Mouse (Mus musculus): Measurements from ENCODE around the gene Cnpy1. TPM values are rescaled to one million over a fixed set of nuclear protein-coding genes. Genes with fewer than 3 reads are reported as not detected.

Cnpy1 gene
- polyA plus RNA-seq, 1 experiment from 2014 or later: 0.39 TPM

DNA sequence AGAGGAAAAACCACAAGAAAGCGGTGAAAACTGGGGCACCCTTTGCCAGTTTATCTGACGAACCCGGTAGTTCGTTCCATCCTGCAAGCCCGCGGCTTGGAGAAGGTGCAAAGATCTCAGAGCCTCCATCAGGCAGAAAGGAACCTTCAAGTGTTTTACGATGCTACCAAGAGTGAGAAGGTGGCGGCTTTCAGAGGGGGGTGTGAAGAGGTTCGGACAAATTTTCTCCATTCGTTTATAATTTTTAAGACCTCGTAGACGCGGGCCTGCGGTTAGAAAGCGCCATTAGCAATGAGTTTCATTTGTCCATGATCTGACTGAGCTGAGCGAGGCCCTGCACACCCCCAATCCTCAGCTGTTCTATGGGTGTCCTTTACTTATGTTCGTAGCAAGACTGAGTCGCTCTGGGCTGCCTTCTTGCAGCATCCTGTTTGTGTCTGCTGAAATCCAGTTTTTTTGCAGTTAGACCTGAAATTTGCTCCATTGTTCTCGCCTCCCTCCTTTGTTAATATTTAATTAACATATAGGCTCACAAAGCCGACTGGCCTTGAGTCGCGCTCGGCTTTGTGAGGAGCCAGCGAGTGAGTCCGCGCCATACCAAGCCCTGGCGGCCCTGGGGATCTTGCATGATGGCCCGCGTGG lies 77.9 kb downstream of the Cnpy1 start:
- Histone ChIP-seq H3K27ac (no peak overlapping the region), H3K36me3 (no peaks in the 10 kb centered on the region), H3K27me3 (replicated peaks) (peaks cover 90% of the 10 kb centered on the region), H3K4me2 (peak overlapping the region; percentile 26; the same call in 1 of the 2 replicates), H3K4me3 (replicated peaks) (no peak overlapping the region), H3K9ac (no peak overlapping the region), H3K4me1 (peaks cover 24% of the 10 kb centered on the region), H3K9me3 (no peaks in the 10 kb centered on the region)
- 1% methylated on average over 29 of the region's 29 CpGs for whole genome bisulfite sequencing
- ATAC-seq (ENCODE audit: insufficient read depth, low FRiP score, low read depth): no peak

GRCm38 (mm10) chr5:28166256-28167231 lies 79.1 kb downstream of the Cnpy1 start:
- WGBS: under 1% methylated on average over 108 of the region's 111 CpGs
- peak overlapping the region; percentile 99 for H3K4me2 ChIP-seq
- H3K4me1 ChIP-seq: peaks cover 24% of the 10 kb centered on the region
- H3K27me3 ChIP-seq (replicated peaks): peaks cover 90% of the 10 kb centered on the region
- peak overlapping the region; percentile 45 for H3K4me3 ChIP-seq (replicated peaks)
- ATAC-seq (ENCODE audit: insufficient read depth, low FRiP score, low read depth): no peak; the same call in 1 of the 2 replicates
- H3K9me3 ChIP-seq: no peaks in the 10 kb centered on the region
- no peaks in the 10 kb centered on the region for H3K36me3 ChIP-seq
- H3K27ac ChIP-seq: no peak overlapping the region
- H3K9ac ChIP-seq: no peak overlapping the region

- Histone ChIP-seq H3K27ac (no peak within 1 kb of the TSS), H3K27me3 (replicated peaks) (peaks cover 91% of the 10 kb centered on the region), H3K9ac (no peak within 1 kb of the TSS), H3K9me3 (no peaks in the 10 kb centered on the region), H3K36me3 (no peaks in the 10 kb centered on the region), H3K4me3 (replicated peaks) (peak within 1 kb of the TSS; percentile 45), H3K4me1 (peaks cover 24% of the 10 kb centered on the region), H3K4me2 (peak within 1 kb of the TSS; percentile 99)
- peak; percentile 44 for ATAC-seq (ENCODE audit: insufficient read depth, low FRiP score, low read depth)
- under 1% methylated on average over 112 of the region's 113 CpGs for WGBS
Measured at GRCm38 (mm10) chr5:28165358-28166255, 80.0 kb downstream of the Cnpy1 start, which contains the start of gene En2. En2 (plus strand) TSS chr5:28165694.

DNA sequence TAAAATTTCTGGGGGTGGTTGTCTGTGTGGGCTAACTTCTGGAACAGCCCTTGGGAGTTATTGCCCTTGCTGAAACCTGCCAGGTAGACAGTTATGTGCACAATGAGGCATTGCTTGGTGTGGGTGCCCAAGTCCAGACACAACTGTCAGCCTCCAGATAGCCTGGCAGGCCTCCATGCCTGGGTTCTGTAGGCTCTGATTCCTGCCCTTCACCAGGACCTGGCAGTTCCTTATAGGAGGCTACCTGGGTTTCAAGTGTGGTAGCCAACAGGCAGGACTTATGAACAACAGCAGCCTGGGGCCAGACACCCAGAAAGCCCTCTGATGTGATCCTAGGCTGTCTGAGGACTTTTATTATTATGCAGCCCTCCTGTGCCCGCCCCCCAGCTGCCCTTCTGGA lies 81.7 kb downstream of the Cnpy1 start:
- no peak for ATAC-seq (ENCODE audit: insufficient read depth, low FRiP score, low read depth)
- Histone ChIP-seq H3K9me3 (no peaks in the 10 kb centered on the region), H3K36me3 (no peaks in the 10 kb centered on the region), H3K9ac (no peak overlapping the region), H3K27ac (no peak overlapping the region), H3K27me3 (replicated peaks) (peaks cover 93% of the 10 kb centered on the region), H3K4me1 (peaks cover 24% of the 10 kb centered on the region), H3K4me2 (no peak overlapping the region), H3K4me3 (replicated peaks) (no peak overlapping the region)
- WGBS: 8% methylated on average over 1 of the region's 1 CpGs

DNA sequence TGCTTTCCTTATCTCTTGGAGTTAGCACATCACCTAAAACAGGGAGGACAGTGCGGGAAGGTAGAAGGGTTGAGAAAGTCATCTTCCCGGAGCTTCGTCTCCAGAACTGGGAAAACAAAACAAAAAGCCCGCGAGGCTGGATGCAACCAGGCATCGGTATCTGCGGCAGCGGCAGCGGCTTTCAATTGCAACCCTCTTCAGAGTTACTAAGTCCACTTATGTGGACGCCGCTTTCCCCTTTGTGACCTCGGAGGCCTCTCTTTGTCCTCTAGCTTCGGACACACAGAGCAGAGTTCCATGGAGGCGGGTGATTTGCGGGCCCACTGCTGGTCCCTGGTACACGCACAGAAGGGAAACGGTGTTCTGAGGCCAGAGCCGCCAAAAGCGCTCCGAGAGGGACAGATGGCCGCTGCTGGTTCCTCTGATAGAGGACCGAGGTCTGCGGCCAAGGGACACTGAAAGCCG lies 83.6 kb downstream of the Cnpy1 start:
- Histone ChIP-seq H3K9ac (no peak overlapping the region), H3K4me1 (peaks cover 23% of the 10 kb centered on the region), H3K27me3 (replicated peaks) (peaks cover 94% of the 10 kb centered on the region), H3K36me3 (no peaks in the 10 kb centered on the region), H3K4me3 (replicated peaks) (no peak overlapping the region), H3K9me3 (no peaks in the 10 kb centered on the region), H3K4me2 (no peak overlapping the region), H3K27ac (no peak overlapping the region)
- no peak for ATAC-seq (ENCODE audit: insufficient read depth, low FRiP score, low read depth)
- WGBS: under 1% methylated on average over 24 of the region's 24 CpGs

DNA sequence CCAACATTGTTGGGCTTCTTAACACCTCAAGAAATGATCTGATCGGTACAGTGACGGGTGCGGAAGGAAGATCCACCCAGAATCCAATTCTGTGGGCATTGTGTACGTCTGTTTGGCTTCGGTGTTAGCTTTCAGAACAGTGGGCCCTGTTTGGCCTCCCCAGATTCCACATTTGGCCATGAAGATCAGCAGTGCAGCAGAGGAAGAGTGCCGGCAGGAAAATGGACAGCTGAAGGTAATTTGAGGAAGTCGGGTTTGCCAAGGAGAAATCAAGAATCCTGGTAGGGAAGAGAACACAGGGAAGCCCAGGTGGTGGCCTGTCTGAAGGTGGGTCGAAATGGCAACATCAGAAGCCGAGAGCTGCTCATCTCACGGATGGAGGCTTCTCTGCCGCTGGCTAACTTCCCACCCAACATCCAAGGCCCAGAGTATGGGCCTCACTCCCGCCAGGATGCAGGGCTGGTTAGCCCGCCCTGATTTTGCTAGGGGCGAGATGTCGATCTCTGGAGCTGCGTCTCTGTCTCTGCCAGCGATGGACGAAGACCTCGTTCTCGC lies 84.1 kb downstream of the Cnpy1 start:
- Histone ChIP-seq H3K36me3 (no peaks in the 10 kb centered on the region), H3K9ac (no peak overlapping the region), H3K4me2 (no peak overlapping the region), H3K27me3 (replicated peaks) (peaks cover 94% of the 10 kb centered on the region), H3K4me3 (replicated peaks) (no peak overlapping the region), H3K4me1 (peaks cover 18% of the 10 kb centered on the region), H3K9me3 (no peaks in the 10 kb centered on the region), H3K27ac (no peak overlapping the region)
- WGBS: 2% methylated on average over 20 of the region's 20 CpGs
- ATAC-seq (ENCODE audit: insufficient read depth, low FRiP score, low read depth): no peak

GRCm38 (mm10) chr5:28159891-28160470 lies 85.6 kb downstream of the Cnpy1 start:
- Histone ChIP-seq H3K4me1 (peaks cover 4% of the 10 kb centered on the region; the same call in 1 of the 2 replicates), H3K9ac (no peak overlapping the region), H3K9me3 (no peaks in the 10 kb centered on the region), H3K4me3 (replicated peaks) (no peak overlapping the region), H3K36me3 (no peaks in the 10 kb centered on the region), H3K4me2 (no peak overlapping the region), H3K27me3 (replicated peaks) (peaks cover 87% of the 10 kb centered on the region), H3K27ac (no peak overlapping the region)
- no peak for ATAC-seq (ENCODE audit: insufficient read depth, low FRiP score, low read depth)
- 3% methylated on average over 8 of the region's 8 CpGs for WGBS

GRCm38 (mm10) chr5:28159072-28159458 lies 86.5 kb downstream of the Cnpy1 start:
- H3K9ac ChIP-seq: no peak overlapping the region
- no peak overlapping the region for H3K4me2 ChIP-seq
- WGBS: 2% methylated on average over 15 of the region's 15 CpGs
- no peaks in the 10 kb centered on the region for H3K9me3 ChIP-seq
- no peak overlapping the region for H3K27ac ChIP-seq
- H3K4me1 ChIP-seq: peaks cover 4% of the 10 kb centered on the region; the same call in 1 of the 2 replicates
- H3K4me3 ChIP-seq (replicated peaks): no peak overlapping the region
- ATAC-seq (ENCODE audit: insufficient read depth, low FRiP score, low read depth): no peak
- H3K36me3 ChIP-seq: no peaks in the 10 kb centered on the region
- peaks cover 81% of the 10 kb centered on the region for H3K27me3 ChIP-seq (replicated peaks)

DNA sequence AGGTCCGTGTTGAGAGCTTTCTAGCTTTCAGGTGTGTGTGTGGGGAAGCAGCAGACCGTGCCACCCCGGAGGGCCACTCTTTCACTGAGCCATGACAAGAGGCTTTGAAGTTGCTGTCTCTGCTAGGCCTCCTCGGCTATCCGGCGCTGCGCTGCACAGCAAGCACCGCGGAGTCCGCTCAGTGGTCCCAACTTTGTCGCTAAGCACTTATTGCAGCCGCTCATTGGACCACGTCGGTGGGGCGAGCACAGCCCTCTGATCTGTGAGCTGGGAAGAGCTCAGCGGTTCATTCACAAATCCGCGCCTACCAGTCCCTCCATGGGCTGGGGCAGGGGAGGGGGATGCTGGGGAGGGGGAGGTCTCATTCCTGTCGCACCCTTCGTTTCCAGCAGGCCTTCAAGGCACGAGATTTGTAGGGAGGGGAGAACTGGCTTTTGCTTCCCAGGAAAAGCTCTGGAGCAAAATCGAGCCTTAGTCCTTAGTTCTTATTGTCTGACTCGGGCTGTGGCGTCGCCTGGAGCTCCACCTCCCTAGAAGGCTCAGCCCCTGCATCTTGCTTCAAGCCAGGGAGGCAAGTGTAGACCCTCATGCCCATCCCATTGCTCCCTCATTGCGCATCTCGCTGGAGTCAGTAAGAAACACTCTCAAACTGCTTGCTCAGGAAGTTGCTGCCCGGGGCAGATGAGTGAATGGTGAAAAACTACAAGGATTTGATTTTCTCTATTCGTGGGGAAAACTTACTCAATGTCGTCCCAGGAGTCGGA lies 87.1 kb downstream of the Cnpy1 start:
- ATAC-seq (ENCODE audit: insufficient read depth, low FRiP score, low read depth): no peak
- 0 out of 2 replicates have a peak overlapping the region, but pooled peaks have one; percentile 0 for H3K4me2 ChIP-seq

DNA sequence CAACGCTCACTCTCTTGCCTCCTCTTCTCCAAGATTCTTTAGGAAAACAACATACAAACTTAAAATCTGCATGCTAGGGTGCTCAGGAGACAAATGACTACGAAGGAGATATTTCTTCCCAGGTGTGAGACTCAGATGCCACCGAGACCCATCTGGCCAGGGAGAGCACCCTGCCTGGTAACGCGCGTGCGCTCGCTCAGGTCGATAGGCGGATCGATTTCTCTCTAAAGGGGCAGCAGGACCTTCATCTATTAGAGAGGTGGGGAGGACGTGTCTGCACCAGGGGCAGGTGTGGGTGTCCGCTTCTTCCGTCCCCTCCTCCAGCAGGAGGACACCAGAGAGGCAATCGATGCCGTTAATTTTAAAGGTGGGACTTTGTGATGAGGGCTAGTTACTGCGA lies 87.8 kb downstream of the Cnpy1 start:
- peaks cover 81% of the 10 kb centered on the region for H3K27me3 ChIP-seq (replicated peaks)
- H3K9ac ChIP-seq: no peak overlapping the region
- WGBS: 4% methylated on average over 17 of the region's 17 CpGs
- H3K36me3 ChIP-seq: no peaks in the 10 kb centered on the region
- H3K4me2 ChIP-seq: no peak overlapping the region
- no peak overlapping the region for H3K27ac ChIP-seq
- peaks cover 4% of the 10 kb centered on the region; the same call in 1 of the 2 replicates for H3K4me1 ChIP-seq
- no peak for ATAC-seq (ENCODE audit: insufficient read depth, low FRiP score, low read depth)
- H3K9me3 ChIP-seq: no peaks in the 10 kb centered on the region
- no peak overlapping the region for H3K4me3 ChIP-seq (replicated peaks)

More for the DNA sequence above, 87.1 kb downstream of the Cnpy1 start:
- Histone ChIP-seq H3K27ac (no peak overlapping the region), H3K4me1 (peaks cover 4% of the 10 kb centered on the region; the same call in 1 of the 2 replicates), H3K36me3 (no peaks in the 10 kb centered on the region), H3K27me3 (replicated peaks) (peaks cover 81% of the 10 kb centered on the region), H3K4me3 (replicated peaks) (no peak overlapping the region), H3K9me3 (no peaks in the 10 kb centered on the region), H3K9ac (no peak overlapping the region)
- WGBS: 1% methylated on average over 31 of the region's 31 CpGs
